Mouse (Mus musculus) liver, embryonic 14.5 days (tissue): ENCODE data around the gene Ndufaf1. TPM values are rescaled to one million over a fixed set of nuclear protein-coding genes. Genes with fewer than 3 reads are reported as not detected.

Source experiments
- ATAC-seq: fragments of 200-750 bp; cut with Nextera tagmentation; 2 replicates; pipeline ENCODE4 v1.8.0; 2017; ENCODE audit warnings: moderate number of reproducible peaks, mild to moderate bottlenecking, moderate library complexity; ENCODE audit not compliant: insufficient read depth
- DNase-seq, 3 experiments: peaks; one replicate each; pipeline ENCODE4 v3.0.0-alpha.2; 2012 to 2013; ENCODE audit warnings: low read depth in 3 of 3, low spot score in 3 of 3
- H3K27ac ChIP-seq: fragments of 300-500 bp; sonication (generic); 2 replicates; pipeline ENCODE4 v1.5.1; 2014; ENCODE audit warnings: moderate library complexity, mild to moderate bottlenecking, control low read depth, inconsistent platforms
- H3K27me3 ChIP-seq: fragments of 300-500 bp; sonication (generic); 2 replicates; pipeline ENCODE4 v1.6.1; 2014; ENCODE audit warnings: mild to moderate bottlenecking, low read length, moderate library complexity; ENCODE audit not compliant: control insufficient read depth, insufficient read depth
- H3K36me3 ChIP-seq: fragments of 300-500 bp; sonication (generic); replicated peaks from 2 replicates; pipeline ENCODE4 v1.6.1; 2014; ENCODE audit warnings: low read depth; ENCODE audit not compliant: control insufficient read depth, insufficient read depth
- H3K4me1 ChIP-seq, 2 experiments: fragments of 200-500 bp in 1 of 2; fragments of 300-500 bp in 1 of 2; sonication (generic) in 1 of 2; replicated peaks; 2 replicates each; pipeline ENCODE4 v1.6.1; 2012 to 2014; ENCODE audit warnings: antibody characterized with exemption in 1 of 2, inconsistent platforms in 1 of 2, low read length in 1 of 2; ENCODE audit not compliant: control insufficient read depth in 2 of 2, insufficient read depth in 2 of 2
- H3K4me2 ChIP-seq: fragments of 300-500 bp; sonication (generic); 2 replicates; pipeline ENCODE4 v1.6.1; 2014; ENCODE audit warnings: low read depth, mild to moderate bottlenecking, control low read depth, moderate library complexity
- H3K4me3 ChIP-seq, 2 experiments: fragments of 200-500 bp in 1 of 2; fragments of 300-500 bp in 1 of 2; sonication (generic) in 1 of 2; 2 replicates each; pipeline ENCODE4 v1.5.1; 2012 to 2014; ENCODE audit warnings: low read depth in 2 of 2, low read length in 2 of 2, mild to moderate bottlenecking in 2 of 2, control low read depth in 1 of 2, inconsistent platforms in 1 of 2, moderate library complexity in 1 of 2; ENCODE audit not compliant: insufficient read depth in 1 of 2
- H3K9ac ChIP-seq: fragments of 300-500 bp; sonication (generic); replicated peaks from 2 replicates; pipeline ENCODE4 v1.6.1; 2014; ENCODE audit warnings: mild to moderate bottlenecking, control low read depth, moderate library complexity
- H3K9me3 ChIP-seq: fragments of 300-500 bp; sonication (generic); 2 replicates; pipeline ENCODE4 v1.6.1; 2016; ENCODE audit warnings: low read length, mixed read lengths; ENCODE audit not compliant: control insufficient read depth
- CTCF ChIP-seq: IDR thresholded peaks from 2 replicates; pipeline ENCODE4 v1.5.1; 2016; ENCODE audit warnings: antibody characterized with exemption, low read depth, control low read depth
- EP300 ChIP-seq: IDR thresholded peaks from 2 replicates; pipeline ENCODE4 v1.6.1; 2016; ENCODE audit warnings: antibody characterized with exemption, low read depth
- WGBS: fragments of 180-500 bp; shearing (Covaris S2); extraction: QIAGEN DNeasy Blood & Tissue Kit; methylation state at CpG from one replicate; pipeline ENCODE4 v1.1.7; 2014; ENCODE audit not compliant: insufficient replicate concordance; 5-methylcytosine and 5-hydroxymethylcytosine counted together
- polyA plus RNA-seq, 2 experiments: library from polyadenylated mRNA; depleted of rRNA in 1 of 2; stranded (reverse) in 1 of 2; unstranded in 1 of 2; fragments of >200 nt; fragmentation: Nextera tagmentation in 1 of 2; extraction: Ambion mirVana in 1 of 2; gene quantifications; 2 replicates each; pipeline versions ENCODE4 v1.2.1 to v1.2.3; 2012 to 2014

Gene Ndufaf1
- polyA plus RNA-seq, 2 experiments = 11.7 to 28.5 TPM

- Histone ChIP-seq H3K27ac (no peak overlapping the region), H3K9me3 (no peaks in the 10 kb centered on the region), H3K4me1 (no peaks in the 10 kb centered on the region), H3K9ac (no peak overlapping the region), H3K4me3 (no peak overlapping the region), H3K4me2 (no peak overlapping the region), H3K36me3 (peaks cover 5% of the 10 kb centered on the region; the same call in 1 of the 2 replicates), H3K27me3 (no peaks in the 10 kb centered on the region)
- ATAC-seq (no peak), DNase-seq (no peak)
- no peak for TF ChIP-seq EP300
- no peak for TF ChIP-seq CTCF
- WGBS = 57% methylated on average over 2 of the region's 2 CpGs
Observed at GRCm38 (mm10) chr2:119698472-119698871, 35.8 kb upstream of the Ndufaf1 start.

DNA sequence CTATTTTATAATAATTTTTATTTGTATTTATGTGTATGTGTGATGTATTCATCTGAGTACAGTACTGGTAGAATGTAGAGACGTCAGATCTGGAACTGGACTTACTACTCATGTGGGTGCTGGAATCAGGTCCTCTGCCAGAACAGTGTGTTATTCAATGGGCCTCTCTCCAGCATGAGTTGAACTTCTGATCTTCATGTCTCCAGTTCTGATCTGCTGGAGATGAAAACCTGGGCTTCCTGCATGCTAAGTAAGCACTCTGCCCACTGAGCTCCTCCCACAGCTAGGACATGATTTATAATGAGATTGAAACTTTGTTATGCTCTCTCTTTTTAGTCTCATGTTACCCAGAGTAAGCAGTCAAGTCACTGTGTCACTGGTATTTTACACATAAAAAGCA, 33.5 kb upstream of the Ndufaf1 start:
- Histone ChIP-seq H3K4me2 (no peak overlapping the region), H3K4me1 (no peaks in the 10 kb centered on the region), H3K27ac (no peak overlapping the region), H3K9ac (no peak overlapping the region), H3K27me3 (no peaks in the 10 kb centered on the region), H3K4me3 (no peak overlapping the region), H3K9me3 (no peaks in the 10 kb centered on the region), H3K36me3 (peaks cover 3% of the 10 kb centered on the region; the same call in 1 of the 2 replicates)
- no peak for ATAC-seq
- no peak for TF ChIP-seq CTCF
- no peak for TF ChIP-seq EP300
- no peak for DNase-seq
- 48% methylated on average over 1 of the region's 1 CpGs for WGBS

- peaks cover 2% of the 10 kb centered on the region; the same call in 1 of the 2 replicates for H3K36me3 ChIP-seq
- H3K9ac ChIP-seq = no peak overlapping the region
- no peaks in the 10 kb centered on the region for H3K27me3 ChIP-seq
- no peak overlapping the region for H3K27ac ChIP-seq
- 58% methylated on average over 2 of the region's 2 CpGs for WGBS
- TF ChIP-seq EP300 = no peak
- TF ChIP-seq CTCF = no peak
- no peak overlapping the region for H3K4me3 ChIP-seq
- ATAC-seq = no peak
- no peak for DNase-seq
- H3K9me3 ChIP-seq = no peaks in the 10 kb centered on the region
- no peak overlapping the region for H3K4me2 ChIP-seq
- H3K4me1 ChIP-seq = no peaks in the 10 kb centered on the region
Observed at GRCm38 (mm10) chr2:119694826-119695225, 32.2 kb upstream of the Ndufaf1 start.

DNA sequence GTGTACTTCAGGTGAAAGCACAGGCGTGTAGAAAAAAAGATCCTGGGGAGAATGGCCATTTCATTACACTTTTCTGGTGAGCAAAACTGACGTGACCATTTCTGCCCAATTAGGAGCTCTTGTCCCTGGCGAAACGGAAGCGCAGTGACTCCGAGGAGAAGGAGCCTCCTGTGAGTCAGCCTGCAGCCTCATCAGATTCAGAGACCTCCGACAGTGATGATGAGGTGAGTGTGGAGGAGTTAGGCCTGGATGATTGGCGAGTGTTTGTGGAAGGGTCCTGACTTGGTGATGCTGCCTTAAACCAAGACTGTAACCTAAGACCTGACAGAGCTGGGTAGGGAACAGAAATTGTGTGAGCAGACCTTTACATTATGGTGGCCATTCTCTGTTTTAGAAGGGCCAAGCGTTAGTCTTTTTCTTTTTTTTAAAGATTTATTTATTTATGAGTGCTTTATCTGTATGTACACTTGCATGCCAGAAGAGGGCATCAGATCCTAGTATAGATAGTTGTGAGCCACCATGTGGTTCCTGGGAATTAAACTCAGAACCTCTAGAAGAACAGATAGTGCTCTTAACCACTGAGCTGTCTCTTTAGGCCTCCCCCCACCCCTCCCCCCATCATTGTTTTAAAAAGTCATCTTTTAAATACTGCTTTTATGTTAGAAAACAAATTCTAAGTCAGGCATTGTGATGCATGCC, 29.5 kb upstream of the Ndufaf1 start:
- no peak overlapping the region for H3K27ac ChIP-seq
- no peaks in the 10 kb centered on the region for H3K27me3 ChIP-seq
- WGBS = 77% methylated on average over 9 of the region's 9 CpGs
- H3K4me1 ChIP-seq = no peaks in the 10 kb centered on the region
- TF ChIP-seq CTCF (peak; percentile 27; the same call in 1 of the 2 replicates), EP300 (no peak)
- H3K4me2 ChIP-seq = no peak overlapping the region
- no peak overlapping the region for H3K4me3 ChIP-seq
- H3K36me3 ChIP-seq = peaks cover 2% of the 10 kb centered on the region; the same call in 1 of the 2 replicates
- no peaks in the 10 kb centered on the region for H3K9me3 ChIP-seq
- H3K9ac ChIP-seq = no peak overlapping the region
- DNase-seq = no peak
- ATAC-seq = no peak

DNA sequence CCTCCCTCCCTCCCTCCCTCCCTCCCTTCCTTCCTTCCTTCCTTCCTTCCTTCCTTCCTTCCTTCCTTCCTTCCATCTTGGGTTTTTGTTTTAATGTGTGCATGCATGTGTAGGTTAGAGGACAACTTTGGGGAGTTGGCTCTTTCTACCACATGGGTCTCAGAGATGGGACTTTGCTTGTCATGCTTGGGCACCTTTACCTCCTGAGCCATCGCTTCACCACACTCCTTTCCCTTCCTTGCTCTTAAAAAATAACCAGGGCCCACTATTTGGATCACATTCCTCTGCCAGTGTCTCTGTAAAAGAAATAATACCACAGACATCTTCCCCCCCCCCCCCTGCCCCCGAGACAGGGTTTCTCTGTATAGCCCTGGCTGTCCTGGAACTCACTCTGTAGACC, 21.1 kb upstream of the Ndufaf1 start:
- H3K4me3 ChIP-seq = no peak overlapping the region
- H3K27ac ChIP-seq = no peak overlapping the region
- no peaks in the 10 kb centered on the region for H3K9me3 ChIP-seq
- no peaks in the 10 kb centered on the region for H3K4me1 ChIP-seq
- ATAC-seq = no peak
- 77% methylated on average over 2 of the region's 2 CpGs for WGBS
- no peak overlapping the region for H3K4me2 ChIP-seq
- no peak for DNase-seq
- peaks cover 3% of the 10 kb centered on the region; the same call in 1 of the 2 replicates for H3K36me3 ChIP-seq
- H3K27me3 ChIP-seq = no peaks in the 10 kb centered on the region
- TF ChIP-seq CTCF = no peak
- no peak for TF ChIP-seq EP300
- H3K9ac ChIP-seq = no peak overlapping the region
